Comparison of ENCODE assay signal across 40 mouse cellular contexts in the genomic region with DNA sequence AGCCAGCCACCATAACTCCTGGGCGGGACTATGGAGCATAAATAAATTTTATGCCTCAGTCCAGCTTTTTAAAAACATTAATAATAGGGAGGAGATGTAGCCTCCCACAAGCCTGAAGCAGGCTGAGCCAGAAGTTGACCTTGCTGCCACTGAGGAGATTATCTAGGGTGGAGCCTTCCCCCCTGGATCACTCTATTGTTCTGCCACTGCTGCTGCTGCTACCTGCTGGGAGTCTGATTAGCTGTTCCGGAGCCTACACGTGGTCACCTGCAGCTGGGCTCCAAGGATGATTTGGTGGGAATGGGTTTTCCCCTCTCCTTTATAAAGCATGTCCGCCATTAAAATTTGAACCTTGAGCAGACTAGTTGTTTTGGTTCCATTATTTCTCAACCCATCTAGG. TPM values are rescaled to one million over a fixed set of nuclear protein-coding genes. Genes with fewer than 3 reads are reported as not detected.
"Had no signal": no experiment of that assay in that cellular context is flagged by ENCODE, and none has a peak within 500 bp of the region (broad histone marks: within the 10 kb centered on the region; RNA-seq: fewer than 3 reads in every experiment).

No protein-coding gene starts in this region.

RNA-seq across cellular contexts. Expression of a gene that starts 14.7 kb away (rescaled TPM):
- total RNA-seq: left cerebral cortex, postnatal 14 days; left cerebral cortex, postnatal 25 days; liver, adult 2 months; megakaryocyte progenitor cell, adult 5-6 weeks; megakaryocyte-erythroid progenitor cell, adult 5-6 weeks had no signal
- polyA plus RNA-seq: limb, embryonic 10.5 days; limb, embryonic 12.5 days; limb, embryonic 13.5 days; liver, adult 2 months; liver, embryonic 11.5 days; liver, embryonic 12.5 days; liver, embryonic 15.5 days; liver, embryonic 16.5 days; lung, embryonic 14.5 days; midbrain, embryonic 10.5 days; midbrain, embryonic 11.5 days; midbrain, embryonic 13.5 days; midbrain, embryonic 14.5 days; midbrain, embryonic 16.5 days; myocyte; neural tube, embryonic 11.5 days; neural tube, embryonic 12.5 days had no signal

RNA-seq across cellular contexts. Expression of a gene that starts 15.9 kb away (rescaled TPM):
- total RNA-seq: left cerebral cortex, postnatal 14 days; left cerebral cortex, postnatal 25 days; left cerebral cortex, postnatal 36 days; left cerebral cortex, postnatal 4 days; liver, adult 2 months; megakaryocyte progenitor cell, adult 5-6 weeks; megakaryocyte, adult 5-6 weeks; megakaryocyte-erythroid progenitor cell, adult 5-6 weeks; midbrain, postnatal 0 days; monocyte, adult 5-6 weeks had no signal
- polyA plus RNA-seq: limb, embryonic 10.5 days; limb, embryonic 11.5 days; limb, embryonic 12.5 days; limb, embryonic 13.5 days; limb, embryonic 14.5 days; limb, embryonic 15.5 days; liver, adult 2 months; liver, embryonic 11.5 days; liver, embryonic 12.5 days; liver, embryonic 13.5 days; liver, embryonic 14.5 days; liver, embryonic 15.5 days; liver, embryonic 16.5 days; liver, postnatal 0 days; lung, adult 2 months; lung, embryonic 14.5 days; lung, embryonic 15.5 days; lung, embryonic 16.5 days; lung, postnatal 0 days; macrophage; midbrain, embryonic 10.5 days; midbrain, embryonic 11.5 days; midbrain, embryonic 12.5 days; midbrain, embryonic 13.5 days; midbrain, embryonic 14.5 days; midbrain, embryonic 15.5 days; midbrain, embryonic 16.5 days; midbrain, postnatal 0 days; myocyte; neural tube, embryonic 11.5 days; neural tube, embryonic 12.5 days; neural tube, embryonic 13.5 days had no signal

RNA-seq across cellular contexts. Expression of a gene that starts 33.5 kb away (rescaled TPM):
- total RNA-seq: left cerebral cortex, postnatal 25 days; left cerebral cortex, postnatal 36 days; megakaryocyte progenitor cell, adult 5-6 weeks; midbrain, postnatal 0 days had no signal
- polyA plus RNA-seq: limb, embryonic 10.5 days; limb, embryonic 12.5 days; limb, embryonic 13.5 days; limb, embryonic 14.5 days; limb, embryonic 15.5 days; liver, embryonic 11.5 days; liver, embryonic 12.5 days; liver, embryonic 13.5 days; liver, embryonic 14.5 days; liver, embryonic 15.5 days; lung, embryonic 14.5 days; lung, embryonic 15.5 days; lung, embryonic 16.5 days; midbrain, embryonic 10.5 days; midbrain, embryonic 11.5 days; midbrain, embryonic 12.5 days; midbrain, embryonic 13.5 days; midbrain, embryonic 14.5 days; midbrain, embryonic 15.5 days; midbrain, embryonic 16.5 days; midbrain, postnatal 0 days; myocyte; neural tube, embryonic 11.5 days; neural tube, embryonic 12.5 days; neural tube, embryonic 13.5 days had no signal

RNA-seq across cellular contexts. Expression of a gene that starts 36.4 kb away (rescaled TPM):
- total RNA-seq: megakaryocyte progenitor cell, adult 5-6 weeks; megakaryocyte-erythroid progenitor cell, adult 5-6 weeks had no signal
- polyA plus RNA-seq: myocyte had no signal
